Mouse (Mus musculus) adrenal gland, postnatal 36 days (tissue): ENCODE data around the gene Trp53i11. TPM values are rescaled to one million over a fixed set of nuclear protein-coding genes. Genes with fewer than 3 reads are reported as not detected.

Source experiments
- DNase-seq, 2 experiments: peaks; one replicate each; pipeline ENCODE4 v3.0.0; 2021; ENCODE audit warnings: mixed read lengths in 1 of 2
- total RNA-seq, 2 experiments: library from RNA; stranded (reverse); gene quantifications; 2 replicates each; pipeline ENCODE4 v1.2.3; 2021

Trp53i11 gene
- total RNA-seq, 2 experiments from 2014 or later: 48.9 to 70.7 TPM

- DNase-seq: peak; percentile 94 to 95
Observed at GRCm38 (mm10) chr2:93198846-93199245, 11.5 kb downstream of the Trp53i11 start.

- DNase-seq: peak; percentile 60 to 74
Observed at GRCm38 (mm10) chr2:93199531-93199974, 12.2 kb downstream of the Trp53i11 start.

GRCm38 (mm10) chr2:93200681-93201340 is 13.5 kb downstream of the Trp53i11 start:
- DNase-seq: peak in 1 of 2 experiments; percentile 34

- no peak for DNase-seq
Observed at GRCm38 (mm10) chr2:93201997-93202396, 14.6 kb downstream of the Trp53i11 start.

GRCm38 (mm10) chr2:93202782-93203181 is 15.4 kb downstream of the Trp53i11 start:
- DNase-seq: no peak

- peak; percentile 86 to 90 for DNase-seq
Observed at GRCm38 (mm10) chr2:93203682-93204081, 16.3 kb downstream of the Trp53i11 start.

GRCm38 (mm10) chr2:93204571-93204970 is 17.2 kb downstream of the Trp53i11 start:
- DNase-seq: no peak

GRCm38 (mm10) chr2:93206126-93206525 is 18.8 kb downstream of the Trp53i11 start:
- DNase-seq: no peak

- DNase-seq: no peak
Observed at GRCm38 (mm10) chr2:93212386-93212785, 25.0 kb downstream of the Trp53i11 start.

- DNase-seq: no peak
Observed at GRCm38 (mm10) chr2:93212865-93213264, 25.5 kb downstream of the Trp53i11 start.

- DNase-seq: peak in 1 of 2 experiments; percentile 63
Observed at GRCm38 (mm10) chr2:93214192-93214591, 26.8 kb downstream of the Trp53i11 start.

- no peak for DNase-seq
Observed at GRCm38 (mm10) chr2:93215790-93216189, 28.4 kb downstream of the Trp53i11 start.

- DNase-seq: peak; percentile 92 to 95
Observed at GRCm38 (mm10) chr2:93217015-93217414, 29.7 kb downstream of the Trp53i11 start.

GRCm38 (mm10) chr2:93218353-93218990 is 31.1 kb downstream of the Trp53i11 start:
- DNase-seq: peak; percentile 57 to 73

- DNase-seq: no peak
Observed at GRCm38 (mm10) chr2:93219576-93219975, 32.2 kb downstream of the Trp53i11 start.

- DNase-seq: peak; percentile 68 to 70
Observed at GRCm38 (mm10) chr2:93220447-93220846, 33.1 kb downstream of the Trp53i11 start.

GRCm38 (mm10) chr2:93223463-93223862 is 36.1 kb downstream of the Trp53i11 start:
- peak; percentile 88 to 89 for DNase-seq

- DNase-seq: peak; percentile 94 to 97
Observed at GRCm38 (mm10) chr2:93226606-93227595, 39.6 kb downstream of the Trp53i11 start.

- no peak for DNase-seq
Observed at GRCm38 (mm10) chr2:93227713-93228479, 40.5 kb downstream of the Trp53i11 start.

GRCm38 (mm10) chr2:93228480-93228824 is 41.1 kb downstream of the Trp53i11 start:
- DNase-seq: no peak

GRCm38 (mm10) chr2:93232141-93232540 is 44.8 kb downstream of the Trp53i11 start:
- DNase-seq: peak; percentile 47 to 63

GRCm38 (mm10) chr2:93237055-93237454 is 49.7 kb downstream of the Trp53i11 start:
- peak in 1 of 2 experiments; percentile 55 for DNase-seq
